Mouse (Mus musculus) gastrocnemius, adult 8-10 months (tissue): ENCODE data around the gene Gab3. TPM values are rescaled to one million over a fixed set of nuclear protein-coding genes. Genes with fewer than 3 reads are reported as not detected.
"Not testable (repeated sequence)": the region's sequence is repeated elsewhere in the genome, so short reads cannot be mapped to it uniquely, and the experiment has no call there.

Experiments used
- DNase-seq, 2 experiments: peaks; one replicate each; pipeline ENCODE4 v3.0.0; 2022; ENCODE audit warnings: low spot score in 2 of 2
- total RNA-seq, 4 experiments: library from RNA; stranded (reverse); gene quantifications; 2 replicates each; pipeline ENCODE4 v1.2.4; 2022

Gene Gab3
- total RNA-seq, 4 experiments from 2014 or later = 0.34 to 0.94 (median 0.58) TPM

GRCm38 (mm10) chrX:75035162-75035561 lies 50.1 kb downstream of the Gab3 start:
- DNase-seq = no peak

GRCm38 (mm10) chrX:75034054-75034453 lies 51.2 kb downstream of the Gab3 start:
- not testable (repeated sequence) for DNase-seq

- no peak for DNase-seq
Observed at GRCm38 (mm10) chrX:74983734-74984133, 101.5 kb downstream of the Gab3 start.

- not testable (repeated sequence) for DNase-seq
Observed at GRCm38 (mm10) chrX:74962899-74963298, 122.4 kb downstream of the Gab3 start.

- DNase-seq = not testable (repeated sequence)
Observed at GRCm38 (mm10) chrX:74959161-74959560, 126.1 kb downstream of the Gab3 start.

Other genes with a start within 250 kb of the Gab3 start
- gene Gm5936, start 248.3 kb downstream of the Gab3 start, total RNA-seq = not detected
- 10 to 100 TPM; 21.7 to 39.8 (median 26.1) TPM for gene Dkc1, start 10.4 kb upstream of the Gab3 start, total RNA-seq
- gene Mpp1, start 45.6 kb upstream of the Gab3 start, total RNA-seq = 10 to 100 TPM in 3 of 4 experiments, 1 to 10 TPM in 1; 8.0 to 13.1 (median 10.6) TPM
- gene Smim9, start 78.3 kb upstream of the Gab3 start, total RNA-seq = not detected